Comparison of ENCODE assay signal across 13 mouse cellular contexts in genomic region chr17:30262440-30262839, GRCm38 (mm10).
A peak's percentile ranks its signal among the peaks of the same experiment; 100 is the strongest.
DNase-seq lines count a peak whose midpoint lies in the region; ATAC-seq and TF ChIP-seq lines count a peak whose summit lies in the region.
"Had no signal": no experiment of that assay in that cellular context is flagged by ENCODE, and none has a peak within 500 bp of the region (broad histone marks: within the 10 kb centered on the region; RNA-seq: fewer than 3 reads in every experiment).

No protein-coding gene starts in this region.

- TF ChIP-seq POLR2A in heart, adult 2 months (IDR thresholded peaks at IDR 0.05; ENCODE audit: insufficient read depth, low read depth, low read length), result no peak

- no peak overlapping the region for H3K4me3 ChIP-seq in kidney, postnatal 0 days (replicated peaks; ENCODE audit: low read depth, low read length)
- no peak overlapping the region for H3K4me3 ChIP-seq in stomach, postnatal 0 days (ENCODE audit: low read depth, low read length)
- H3K4me3 ChIP-seq in heart, embryonic 10.5 days, result no peak overlapping the region
- H3K4me3 ChIP-seq in heart, adult 2 months, result no peak overlapping the region
- H3K4me3 ChIP-seq: myocyte had no signal

- no peaks in the 10 kb centered on the region for H3K27me3 ChIP-seq in kidney, postnatal 0 days (ENCODE audit: insufficient read depth, low read length)
- H3K27me3 ChIP-seq in stomach, postnatal 0 days (ENCODE audit: control insufficient read depth, insufficient read depth, low read length), result no peaks in the 10 kb centered on the region
- no peaks in the 10 kb centered on the region for H3K27me3 ChIP-seq in heart, embryonic 10.5 days (ENCODE audit: insufficient read depth, poor library complexity, severe bottlenecking)
- H3K27me3 ChIP-seq in heart, adult 2 months (ENCODE audit: control insufficient read depth, insufficient read depth, low read length), result no peaks in the 10 kb centered on the region
- H3K27me3 ChIP-seq: Patski had no signal

- intact Hi-C loops in gastrocnemius, postnatal 14 days (cut with DNase I; ENCODE audit: low total_unique reads), result no loop called here
- intact Hi-C loops in heart, adult 2 months (cut with DNase I), result no loop called here

- H3K9ac ChIP-seq in kidney, postnatal 0 days (ENCODE audit: low read depth, low read length), result no peak overlapping the region
- no peak overlapping the region for H3K9ac ChIP-seq in stomach, postnatal 0 days (ENCODE audit: low read length)
- no peak overlapping the region for H3K9ac ChIP-seq in heart, adult 2 months (ENCODE audit: low read depth, low read length)

- no peak for TF ChIP-seq EP300 in stomach, postnatal 0 days (optimal IDR thresholded peaks at IDR 0.05)
- TF ChIP-seq EP300 in heart, adult 2 months (IDR thresholded peaks at IDR 0.05; ENCODE audit: insufficient read depth, low read depth, low read length), result no peak

- DNase-seq in gastrocnemius, postnatal 14 days, result peak; percentile 19
- DNase-seq in gastrocnemius, postnatal 4 days (ENCODE audit: low spot score in 2 of 2), result no peak
- DNase-seq in retina, postnatal 1 day, result peak; percentile 50
- no peak for DNase-seq in retina, embryonic 14.5 days (ENCODE audit: low spot score)
- DNase-seq in kidney, postnatal 0 days (ENCODE audit: low spot score), result no peak
- DNase-seq in stomach, postnatal 0 days (ENCODE audit: low spot score), result no peak
- no peak for DNase-seq in heart, embryonic 10.5 days (ENCODE audit: low spot score)
- no peak for DNase-seq in heart, adult 2 months
- DNase-seq: adrenal gland, postnatal 36 days; cerebellum, postnatal 14 days had no signal

- WGBS in kidney, postnatal 0 days, result 65% methylated on average over 4 of the region's 4 CpGs
- 63% methylated on average over 4 of the region's 4 CpGs for WGBS in stomach, postnatal 0 days
- WGBS in heart, embryonic 10.5 days, result 88% methylated on average over 4 of the region's 4 CpGs
- WGBS in heart, adult 2 months, result 91% methylated on average over 4 of the region's 4 CpGs

- no peak for TF ChIP-seq CTCF in kidney, postnatal 0 days (IDR thresholded peaks at IDR 0.05; ENCODE audit: low read depth)
- no peak for TF ChIP-seq CTCF in stomach, postnatal 0 days (IDR thresholded peaks at IDR 0.05; ENCODE audit: low read depth)
- TF ChIP-seq CTCF in heart, adult 2 months (IDR thresholded peaks at IDR 0.05), result no peak

- no peak for ATAC-seq in kidney, postnatal 0 days (replicated peaks; ENCODE audit: low FRiP score, low read depth)
- no peak for ATAC-seq in stomach, postnatal 0 days (ENCODE audit: low FRiP score, low TSS enrichment)
- ATAC-seq: CD4-positive, CD25-positive, alpha-beta regulatory T cell, adult 4 months; Patski had no signal

- H3K4me2 ChIP-seq in kidney, postnatal 0 days (ENCODE audit: low read length), result no peak overlapping the region
- no peak overlapping the region for H3K4me2 ChIP-seq in stomach, postnatal 0 days (replicated peaks; ENCODE audit: low read depth)

- H3K27ac ChIP-seq in kidney, postnatal 0 days, result peak overlapping the region; percentile 25; the same call in 1 of the 2 replicates
- H3K27ac ChIP-seq in stomach, postnatal 0 days (replicated peaks), result peak overlapping the region; percentile 59
- H3K27ac ChIP-seq in heart, embryonic 10.5 days, result no peak overlapping the region
- no peak overlapping the region for H3K27ac ChIP-seq in heart, adult 2 months

- H3K4me1 ChIP-seq in kidney, postnatal 0 days (replicated peaks; ENCODE audit: insufficient read depth, low read length), result peaks cover 20% of the 10 kb centered on the region
- peaks cover 9% of the 10 kb centered on the region; the same call in 1 of the 2 replicates for H3K4me1 ChIP-seq in stomach, postnatal 0 days (replicated peaks; ENCODE audit: control insufficient read depth, insufficient read depth)
- H3K4me1 ChIP-seq in heart, embryonic 10.5 days, result peaks cover 35% of the 10 kb centered on the region
- H3K4me1 ChIP-seq in heart, adult 2 months (ENCODE audit: control insufficient read depth, insufficient read depth, low read length), result peaks cover 7% of the 10 kb centered on the region

- H3K79me2 ChIP-seq in heart, adult 2 months (replicated peaks; ENCODE audit: control insufficient read depth, insufficient read depth, low read length), result no peaks in the 10 kb centered on the region

- H3K9me3 ChIP-seq in kidney, postnatal 0 days (replicated peaks; ENCODE audit: low read length), result no peaks in the 10 kb centered on the region
- no peaks in the 10 kb centered on the region for H3K9me3 ChIP-seq in stomach, postnatal 0 days (ENCODE audit: control insufficient read depth, low read length)
- no peaks in the 10 kb centered on the region for H3K9me3 ChIP-seq in heart, embryonic 10.5 days

- H3K36me3 ChIP-seq in kidney, postnatal 0 days (ENCODE audit: insufficient read depth, low read length), result no peaks in the 10 kb centered on the region
- H3K36me3 ChIP-seq in stomach, postnatal 0 days (ENCODE audit: control insufficient read depth, insufficient read depth, low read length), result no peaks in the 10 kb centered on the region
- H3K36me3 ChIP-seq in heart, embryonic 10.5 days, result peaks cover 5% of the 10 kb centered on the region; the same call in 1 of the 2 replicates
- H3K36me3 ChIP-seq in heart, adult 2 months (ENCODE audit: control insufficient read depth, insufficient read depth, low read length), result no peaks in the 10 kb centered on the region

Comparison
In these comparisons a context has a peak if more than half of its experiments do, and no peak if none do; other contexts are left out.
1. DNase-seq: peak in gastrocnemius, postnatal 14 days (single experiment) and retina, postnatal 1 day (single experiment); none in gastrocnemius, postnatal 4 days (0 of 2), retina, embryonic 14.5 days (single experiment), kidney, postnatal 0 days (single experiment), stomach, postnatal 0 days (single experiment), heart, embryonic 10.5 days (single experiment) and heart, adult 2 months (0 of 2).
2. H3K27ac ChIP-seq: peak in kidney, postnatal 0 days (single experiment) and stomach, postnatal 0 days (single experiment); none in heart, embryonic 10.5 days (single experiment) and heart, adult 2 months (single experiment).